ENCODE assay signal across 8 mouse cellular contexts in the genomic region with DNA sequence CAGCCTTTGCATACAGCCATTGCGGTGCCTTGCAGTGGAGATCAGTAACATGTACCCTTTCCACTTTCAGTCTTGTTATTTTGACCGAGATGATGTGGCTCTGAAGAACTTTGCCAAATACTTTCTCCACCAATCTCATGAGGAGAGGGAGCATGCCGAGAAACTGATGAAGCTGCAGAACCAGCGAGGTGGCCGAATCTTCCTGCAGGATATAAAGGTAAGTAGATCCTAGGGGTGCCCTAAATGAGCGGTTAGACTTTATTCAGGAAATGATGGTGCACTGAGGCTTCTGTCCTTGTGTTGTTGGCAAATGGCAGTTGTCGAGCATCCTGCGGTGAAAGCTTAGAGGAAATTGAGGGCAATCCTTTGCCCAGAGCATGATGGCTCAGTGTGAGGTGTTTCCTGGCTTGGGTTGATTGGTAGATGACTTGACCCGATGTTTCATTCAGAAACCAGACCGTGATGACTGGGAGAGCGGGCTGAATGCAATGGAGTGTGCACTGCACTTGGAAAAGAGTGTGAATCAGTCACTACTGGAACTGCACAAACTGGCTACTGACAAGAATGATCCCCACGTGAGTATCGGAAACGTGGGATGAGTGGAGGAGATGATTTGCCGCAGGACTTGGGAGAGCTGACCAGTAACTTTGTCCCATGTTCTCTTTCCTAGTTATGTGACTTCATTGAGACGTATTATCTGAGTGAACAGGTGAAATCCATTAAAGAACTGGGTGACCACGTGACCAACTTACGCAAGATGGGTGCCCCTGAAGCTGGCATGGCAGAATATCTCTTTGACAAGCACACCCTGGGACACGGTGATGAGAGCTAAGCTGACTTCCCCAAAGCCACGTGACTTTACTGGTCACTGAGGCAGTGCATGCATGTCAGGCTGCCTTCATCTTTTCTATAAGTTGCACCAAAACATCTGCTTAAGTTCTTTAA. TPM values are rescaled to one million over a fixed set of nuclear protein-coding genes. Genes with fewer than 3 reads are reported as not detected.
DNase-seq lines count a peak whose midpoint lies in the region; ATAC-seq lines count a peak whose summit lies in the region.

No protein-coding gene starts in this region.

- H3K4me1 ChIP-seq in forebrain, embryonic 15.5 days: peaks cover 28% of the 10 kb centered on the region
- H3K4me1 ChIP-seq in liver, embryonic 15.5 days (replicated peaks): peaks cover 80% of the 10 kb centered on the region

- peaks cover 20% of the 10 kb centered on the region for H3K36me3 ChIP-seq in forebrain, embryonic 15.5 days
- H3K36me3 ChIP-seq in liver, embryonic 15.5 days (replicated peaks): peaks cover 39% of the 10 kb centered on the region

- no peak overlapping the region for H3K9ac ChIP-seq in forebrain, embryonic 15.5 days (replicated peaks)
- peak overlapping the region; percentile 92 for H3K9ac ChIP-seq in liver, embryonic 15.5 days

- H3K9me3 ChIP-seq in forebrain, embryonic 15.5 days: no peaks in the 10 kb centered on the region
- no peaks in the 10 kb centered on the region for H3K9me3 ChIP-seq in liver, embryonic 15.5 days (replicated peaks)

- peak overlapping the region; percentile 63 for H3K4me3 ChIP-seq in forebrain, embryonic 15.5 days
- H3K4me3 ChIP-seq in liver, embryonic 15.5 days (replicated peaks): peak overlapping the region; percentile 80

- WGBS in forebrain, embryonic 15.5 days: 93% methylated on average over 20 of the region's 20 CpGs
- 65% methylated on average over 20 of the region's 20 CpGs for WGBS in liver, embryonic 15.5 days (ENCODE audit: insufficient replicate concordance)

- no peak for ATAC-seq in forebrain, embryonic 15.5 days (replicated peaks)
- ATAC-seq in liver, embryonic 15.5 days (ENCODE audit: insufficient read depth): no peak
- ATAC-seq in erythroid progenitor cell, adult 5-6 weeks (replicated peaks; ENCODE audit: low FRiP score, poor library complexity, severe bottlenecking): no peak

- DNase-seq in heart, adult 11 months: peak; percentile 91
- no peak for DNase-seq in heart, adult 18-20 months
- DNase-seq in B cell, adult 2 months: peak; percentile 29 to 32
- no peak for DNase-seq in urinary bladder, postnatal 25 days (ENCODE audit: low spot score)
- DNase-seq in layer of hippocampus, postnatal 36 days: no peak

- H3K27ac ChIP-seq in forebrain, embryonic 15.5 days (replicated peaks): no peak overlapping the region
- H3K27ac ChIP-seq in liver, embryonic 15.5 days (replicated peaks): peak overlapping the region; percentile 99

- no peaks in the 10 kb centered on the region for H3K27me3 ChIP-seq in forebrain, embryonic 15.5 days
- H3K27me3 ChIP-seq in liver, embryonic 15.5 days: no peaks in the 10 kb centered on the region

- peak overlapping the region; percentile 59 for H3K4me2 ChIP-seq in forebrain, embryonic 15.5 days (replicated peaks)
- H3K4me2 ChIP-seq in liver, embryonic 15.5 days: peak overlapping the region; percentile 75

RNA-seq across cellular contexts. Expression of gene Fth1, which starts 4.0 kb away (rescaled TPM):
- total RNA-seq in heart, adult 18-20 months (2021): 1,000 to 10,000 TPM; 2,847 to 3,135 TPM
- polyA plus RNA-seq in forebrain, embryonic 15.5 days (2015; fragmentation: Nextera tagmentation; extraction: Ambion mirVana): 1,475 and 1,516 TPM in 2 replicates
- polyA plus RNA-seq in liver, embryonic 15.5 days (2015; fragmentation: Nextera tagmentation; extraction: Ambion mirVana): 3,441 and 3,837 TPM in 2 replicates
- 1,000 to 10,000 TPM; 2,856 to 3,180 TPM for total RNA-seq in layer of hippocampus, postnatal 36 days (2021)
- total RNA-seq in erythroid progenitor cell, adult 5-6 weeks (2015; ENCODE audit: low replicate concordance): 2,541 and 2,855 TPM in 2 replicates
- total RNA-seq in erythroid progenitor cell, adult 5-6 weeks (2017; ENCODE audit: low replicate concordance): 1,910 and 2,502 TPM in 2 replicates

RNA-seq across cellular contexts. Expression of gene Best1, which starts 17.1 kb away (rescaled TPM):
- under 1 TPM; 0.12 to 0.13 TPM for total RNA-seq in heart, adult 18-20 months (2021)
- 1.2 and 1.3 TPM in 2 replicates for polyA plus RNA-seq in forebrain, embryonic 15.5 days (2015; fragmentation: Nextera tagmentation; extraction: Ambion mirVana)
- 0.09 and 0.12 TPM in 2 replicates for polyA plus RNA-seq in liver, embryonic 15.5 days (2015; fragmentation: Nextera tagmentation; extraction: Ambion mirVana)
- under 1 TPM; 0.52 to 0.58 TPM for total RNA-seq in layer of hippocampus, postnatal 36 days (2021)
- total RNA-seq in erythroid progenitor cell, adult 5-6 weeks (2015; ENCODE audit: low replicate concordance): not detected in 2 replicates
- not detected in 2 replicates for total RNA-seq in erythroid progenitor cell, adult 5-6 weeks (2017; ENCODE audit: low replicate concordance)

RNA-seq across cellular contexts. Expression of gene Rab3il1, which starts 17.1 kb away (rescaled TPM):
- 1 to 10 TPM; 6.6 to 6.8 TPM for total RNA-seq in heart, adult 18-20 months (2021)
- 17.3 and 17.9 TPM in 2 replicates for polyA plus RNA-seq in forebrain, embryonic 15.5 days (2015; fragmentation: Nextera tagmentation; extraction: Ambion mirVana)
- polyA plus RNA-seq in liver, embryonic 15.5 days (2015; fragmentation: Nextera tagmentation; extraction: Ambion mirVana): 245 and 277 TPM in 2 replicates
- 10 to 100 TPM in 1 of 2 experiments, 1 to 10 TPM in 1; 8.9 to 10.4 TPM for total RNA-seq in layer of hippocampus, postnatal 36 days (2021)
- total RNA-seq in erythroid progenitor cell, adult 5-6 weeks (2015; ENCODE audit: low replicate concordance): 252 and 262 TPM in 2 replicates
- total RNA-seq in erythroid progenitor cell, adult 5-6 weeks (2017; ENCODE audit: low replicate concordance): 345 and 413 TPM in 2 replicates

RNA-seq across cellular contexts. Expression of gene Fads3, which starts 57.0 kb away (rescaled TPM):
- total RNA-seq in heart, adult 18-20 months (2021): 10 to 100 TPM; 31.8 to 34.9 TPM
- polyA plus RNA-seq in forebrain, embryonic 15.5 days (2015; fragmentation: Nextera tagmentation; extraction: Ambion mirVana): 14.0 and 15.3 TPM in 2 replicates
- 7.6 and 8.9 TPM in 2 replicates for polyA plus RNA-seq in liver, embryonic 15.5 days (2015; fragmentation: Nextera tagmentation; extraction: Ambion mirVana)
- total RNA-seq in layer of hippocampus, postnatal 36 days (2021): 10 to 100 TPM; 24.3 to 24.5 TPM
- total RNA-seq in erythroid progenitor cell, adult 5-6 weeks (2015; ENCODE audit: low replicate concordance): 15.5 and 16.3 TPM in 2 replicates
- total RNA-seq in erythroid progenitor cell, adult 5-6 weeks (2017; ENCODE audit: low replicate concordance): 9.4 and 12.6 TPM in 2 replicates

Comparison
In these comparisons a context has a peak if more than half of its experiments do, and no peak if none do; other contexts are left out.
1. DNase-seq: peak in heart, adult 11 months (single experiment) and B cell, adult 2 months (2 of 2); none in heart, adult 18-20 months (0 of 2), urinary bladder, postnatal 25 days (single experiment) and layer of hippocampus, postnatal 36 days (0 of 2).
2. RNA of gene Rab3il1, which starts 17.1 kb away (total RNA-seq): 252 to 413 TPM in erythroid progenitor cell, adult 5-6 weeks; 8.9 to 10.4 TPM in layer of hippocampus, postnatal 36 days and 6.6 to 6.8 TPM in heart, adult 18-20 months; every median in the first group is over 10 times any median in the second.